Mouse (Mus musculus) MEL (cell line): Measurements from ENCODE around the gene Pcsk5. TPM values are rescaled to one million over a fixed set of nuclear protein-coding genes. Genes with fewer than 3 reads are reported as not detected.

ENCODE experiments used
- DNase-seq: peaks from one replicate; pipeline ENCODE4 v3.0.0; 2011; ENCODE audit warnings: low read depth, low spot score
- H3K27ac ChIP-seq: 2 replicates; pipeline ENCODE4 v1.5.1; 2012; ENCODE audit warnings: low read depth, mild to moderate bottlenecking, control low read depth, low read length, moderate library complexity; ENCODE audit not compliant: control insufficient read depth
- H3K27me3 ChIP-seq, 2 experiments: fragments of 150-350 bp in 1 of 2; sonication (generic) in 1 of 2; 2 replicates each; pipeline ENCODE4 v1.6.1; 2012; ENCODE audit warnings: low read length in 2 of 2, mild to moderate bottlenecking in 2 of 2, improper control_type of control experiment in 1 of 2, moderate library complexity in 1 of 2; ENCODE audit not compliant: insufficient read depth in 2 of 2, control insufficient read depth in 1 of 2
- H3K36me3 ChIP-seq, 2 experiments: 2 replicates each; pipeline ENCODE4 v1.6.1; 2012 to 2014; ENCODE audit warnings: low read length in 2 of 2, improper control_type of control experiment in 1 of 2, inconsistent platforms in 1 of 2, mild to moderate bottlenecking in 1 of 2; ENCODE audit not compliant: insufficient read depth in 2 of 2, control insufficient read depth in 1 of 2
- H3K4me1 ChIP-seq, 2 experiments: fragments of 150-350 bp in 1 of 2; sonication (generic) in 1 of 2; 2 replicates each; pipeline ENCODE4 v1.6.1; 2012; ENCODE audit warnings: low read length in 2 of 2, improper control_type of control experiment in 1 of 2, mild to moderate bottlenecking in 1 of 2; ENCODE audit not compliant: insufficient read depth in 2 of 2, control insufficient read depth in 1 of 2
- H3K4me3 ChIP-seq, 2 experiments: fragments of 150-350 bp in 1 of 2; sonication (generic) in 1 of 2; 2 replicates each; pipeline ENCODE4 v1.5.1; 2012; ENCODE audit warnings: low read depth in 2 of 2, low read length in 2 of 2, mild to moderate bottlenecking in 2 of 2, moderate library complexity in 2 of 2, control low read depth in 1 of 2, improper control_type of control experiment in 1 of 2; ENCODE audit not compliant: control insufficient read depth in 1 of 2, insufficient read depth in 1 of 2
- H3K79me2 ChIP-seq: 2 replicates; pipeline ENCODE4 v1.6.1; 2012; ENCODE audit warnings: mild to moderate bottlenecking, low read length, moderate library complexity; ENCODE audit not compliant: control insufficient read depth, poor library complexity, insufficient read depth
- H3K9ac ChIP-seq: 2 replicates; pipeline ENCODE4 v1.6.1; 2012; ENCODE audit warnings: low read depth, mild to moderate bottlenecking, control low read depth, low read length, moderate library complexity; ENCODE audit not compliant: control insufficient read depth, poor library complexity, severe bottlenecking
- H3K9me3 ChIP-seq: fragments of 150-350 bp; sonication (generic); replicated peaks from 2 replicates; pipeline ENCODE4 v1.6.1; 2012; ENCODE audit warnings: mild to moderate bottlenecking, low read length, improper control_type of control experiment, moderate library complexity; ENCODE audit not compliant: insufficient read depth
- BHLHE40 ChIP-seq: IDR thresholded peaks from 2 replicates; pipeline ENCODE4 v1.6.1; 2012; ENCODE audit warnings: low read depth, mild to moderate bottlenecking, inconsistent platforms, low read length, improper control_type of control experiment, borderline replicate concordance
- ETS1 ChIP-seq: IDR thresholded peaks from 2 replicates; pipeline ENCODE4 v1.6.1; 2012; ENCODE audit warnings: low read depth, mild to moderate bottlenecking, inconsistent platforms, low read length, improper control_type of control experiment, moderate library complexity
- GABPA ChIP-seq: IDR thresholded peaks from 2 replicates; pipeline ENCODE4 v1.6.1; 2012; ENCODE audit warnings: low read depth, mild to moderate bottlenecking, inconsistent platforms, low read length, improper control_type of control experiment, moderate library complexity
- HCFC1 ChIP-seq: IDR thresholded peaks from 2 replicates; pipeline ENCODE4 v1.6.1; 2012; ENCODE audit warnings: low read depth, mild to moderate bottlenecking, inconsistent platforms, low read length, improper control_type of control experiment, moderate library complexity
- MAFK ChIP-seq: IDR thresholded peaks from 2 replicates; pipeline ENCODE4 v1.6.1; 2011; ENCODE audit warnings: low read depth, mild to moderate bottlenecking, low read length, improper control_type of control experiment, borderline replicate concordance
- MAZ ChIP-seq: IDR thresholded peaks from 2 replicates; pipeline ENCODE4 v1.6.1; 2012; ENCODE audit warnings: low read depth, mild to moderate bottlenecking, inconsistent platforms, low read length, improper control_type of control experiment
- POLR2AphosphoS5 ChIP-seq: IDR thresholded peaks from 2 replicates; pipeline ENCODE4 v1.6.1; 2012; ENCODE audit warnings: low read depth, borderline replicate concordance, mild to moderate bottlenecking, inconsistent platforms, low read length, moderate library complexity, mixed read lengths
- RCOR1 ChIP-seq: IDR thresholded peaks from 2 replicates; pipeline ENCODE4 v1.6.1; 2012; ENCODE audit warnings: low read depth, mild to moderate bottlenecking, inconsistent platforms, low read length, improper control_type of control experiment
- TCF12 ChIP-seq: IDR thresholded peaks from 2 replicates; pipeline ENCODE4 v1.6.1; 2014; ENCODE audit warnings: low read depth, mild to moderate bottlenecking, inconsistent platforms, low read length, improper control_type of control experiment, moderate library complexity
- ZC3H11A ChIP-seq: IDR thresholded peaks from 2 replicates; pipeline ENCODE4 v1.6.1; 2012; ENCODE audit warnings: low read depth, mild to moderate bottlenecking, inconsistent platforms, low read length, improper control_type of control experiment
- polyA plus RNA-seq, 2 experiments: library from polyadenylated mRNA; stranded (reverse) in 1 of 2; unstranded in 1 of 2; fragments of >175 nt in 1 of 2; fragments of >200 nt in 1 of 2; gene quantifications; 2 replicates each; pipeline versions ENCODE4 v1.2.1 to v1.2.4; 2012; ENCODE audit warnings: low replicate concordance in 2 of 2, low read depth in 1 of 2; ENCODE audit not compliant: insufficient read length in 2 of 2, insufficient read depth in 1 of 2, missing spikeins in 1 of 2
- total RNA-seq: library from RNA; depleted of rRNA; stranded (reverse); fragments of 300-350 nt; gene quantifications from 2 replicates; pipeline ENCODE4 v1.2.3, GENCODE M21; 2012

Pcsk5 gene
- total and polyA plus RNA-seq, 3 experiments = not detected

GRCm38 (mm10) chr19:17806626-17807025, 30.8 kb downstream of the Pcsk5 start:
- TF ChIP-seq MAZ (no peak), ETS1 (no peak), BHLHE40 (no peak), TCF12 (no peak), ZC3H11A (no peak), MAFK (no peak)
- Histone ChIP-seq H3K9ac (no peak overlapping the region), H3K4me1 (no peaks in the 10 kb centered on the region), H3K36me3 (no peaks in the 10 kb centered on the region), H3K79me2 (no peaks in the 10 kb centered on the region), H3K9me3 (no peaks in the 10 kb centered on the region), H3K27ac (no peak overlapping the region), H3K4me3 (no peak overlapping the region), H3K27me3 (no peaks in the 10 kb centered on the region)
- DNase-seq = no peak

GRCm38 (mm10) chr19:17800798-17801197, 36.6 kb downstream of the Pcsk5 start:
- H3K4me1 ChIP-seq = no peaks in the 10 kb centered on the region
- H3K4me3 ChIP-seq = no peak overlapping the region
- H3K79me2 ChIP-seq = no peaks in the 10 kb centered on the region
- no peaks in the 10 kb centered on the region for H3K36me3 ChIP-seq
- H3K27ac ChIP-seq = no peak overlapping the region
- no peak for DNase-seq
- H3K9me3 ChIP-seq = no peaks in the 10 kb centered on the region
- H3K9ac ChIP-seq = no peak overlapping the region
- H3K27me3 ChIP-seq = no peaks in the 10 kb centered on the region
- TF ChIP-seq GABPA (no peak), POLR2AphosphoS5 (no peak), RCOR1 (no peak)

GRCm38 (mm10) chr19:17799419-17800185, 37.8 kb downstream of the Pcsk5 start:
- no peak overlapping the region for H3K9ac ChIP-seq
- no peaks in the 10 kb centered on the region for H3K27me3 ChIP-seq
- no peaks in the 10 kb centered on the region for H3K4me1 ChIP-seq
- H3K36me3 ChIP-seq = no peaks in the 10 kb centered on the region
- H3K4me3 ChIP-seq = no peak overlapping the region
- no peaks in the 10 kb centered on the region for H3K9me3 ChIP-seq
- TF ChIP-seq HCFC1 = no peak
- H3K79me2 ChIP-seq = no peaks in the 10 kb centered on the region
- DNase-seq = no peak
- H3K27ac ChIP-seq = no peak overlapping the region
